Mouse (Mus musculus) gastrocnemius, adult 8-10 months (tissue): ENCODE measurements around the gene Mcrip2. TPM values are rescaled to one million over a fixed set of nuclear protein-coding genes. Genes with fewer than 3 reads are reported as not detected.
"Not testable (repeated sequence)": the region's sequence is repeated elsewhere in the genome, so short reads cannot be mapped to it uniquely, and the experiment has no call there.

Experiments used
- DNase-seq, 2 experiments: peaks; one replicate each; pipeline ENCODE4 v3.0.0; 2022; ENCODE audit warnings: low spot score in 2 of 2
- total RNA-seq, 4 experiments: library from RNA; stranded (reverse); gene quantifications; 2 replicates each; pipeline ENCODE4 v1.2.4; 2022

The Mcrip2 gene
- total RNA-seq, 4 experiments from 2014 or later: 87.4 to 108 (median 92.5) TPM

GRCm38 (mm10) chr17:25880913-25881641 is 12.5 kb upstream of the Mcrip2 start:
- no peak for DNase-seq

DNA sequence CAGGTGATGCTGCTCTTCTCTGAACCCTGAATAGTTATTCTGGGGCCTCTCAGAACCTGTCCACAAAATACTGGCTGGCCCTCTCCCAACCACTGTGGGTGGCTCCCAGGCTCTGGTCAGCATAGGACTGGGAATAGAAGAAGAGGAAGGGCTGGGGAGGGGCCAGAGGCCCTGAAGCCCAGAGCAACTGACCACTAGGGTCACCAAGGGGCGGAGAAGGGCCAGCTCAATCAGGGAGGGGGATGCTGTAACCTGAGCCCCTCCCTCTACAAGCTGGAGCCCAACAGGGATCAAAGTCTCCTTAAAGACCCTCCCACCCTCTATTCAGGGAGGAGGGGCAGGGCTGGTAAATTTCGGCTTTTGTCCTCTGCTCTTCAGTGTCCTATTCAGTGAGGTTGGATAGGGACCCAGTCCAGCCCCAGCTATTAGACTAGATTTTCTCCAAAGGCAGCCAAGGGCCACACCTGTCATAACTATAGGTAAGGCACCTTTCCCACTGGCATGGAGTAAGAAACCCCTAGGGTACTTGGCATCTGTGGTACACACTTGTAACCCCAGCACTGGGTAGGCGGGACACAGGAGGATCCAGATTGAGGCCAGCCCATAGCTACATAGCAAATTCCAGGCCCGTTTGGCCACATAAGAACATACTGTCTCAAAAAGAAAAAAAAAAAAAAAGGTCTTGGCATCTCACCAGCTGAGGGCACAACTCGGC is 11.8 kb upstream of the Mcrip2 start, which contains the start of gene Wfikkn1:
Wfikkn1 (minus strand) TSS at position 663 of the 715 bp plus-strand sequence.
- no peak for DNase-seq

DNA sequence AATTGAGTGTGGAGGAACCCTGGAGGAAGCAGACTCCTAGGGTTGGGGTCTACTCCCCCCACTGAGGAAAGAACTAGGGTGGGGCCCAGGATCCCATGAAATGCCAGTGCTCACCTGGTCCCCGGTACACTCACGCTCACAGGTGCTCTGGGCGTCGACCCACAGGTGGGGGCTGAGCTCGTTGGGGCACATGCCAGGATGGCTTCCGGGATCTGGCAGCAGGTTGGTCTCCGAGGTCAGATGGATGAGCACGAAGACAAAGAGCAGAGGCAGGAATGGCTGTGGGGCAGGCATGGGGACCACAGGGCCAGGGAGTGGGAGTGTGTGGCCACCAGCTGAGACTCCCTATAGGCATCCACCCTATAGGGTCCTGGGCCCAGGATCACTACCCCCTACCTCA is 11.2 kb upstream of the Mcrip2 start:
- no peak for DNase-seq

GRCm38 (mm10) chr17:25879261-25879660 is 10.7 kb upstream of the Mcrip2 start:
- DNase-seq: no peak

- no peak for DNase-seq
Measured at GRCm38 (mm10) chr17:25878611-25879180, 10.1 kb upstream of the Mcrip2 start.

DNA sequence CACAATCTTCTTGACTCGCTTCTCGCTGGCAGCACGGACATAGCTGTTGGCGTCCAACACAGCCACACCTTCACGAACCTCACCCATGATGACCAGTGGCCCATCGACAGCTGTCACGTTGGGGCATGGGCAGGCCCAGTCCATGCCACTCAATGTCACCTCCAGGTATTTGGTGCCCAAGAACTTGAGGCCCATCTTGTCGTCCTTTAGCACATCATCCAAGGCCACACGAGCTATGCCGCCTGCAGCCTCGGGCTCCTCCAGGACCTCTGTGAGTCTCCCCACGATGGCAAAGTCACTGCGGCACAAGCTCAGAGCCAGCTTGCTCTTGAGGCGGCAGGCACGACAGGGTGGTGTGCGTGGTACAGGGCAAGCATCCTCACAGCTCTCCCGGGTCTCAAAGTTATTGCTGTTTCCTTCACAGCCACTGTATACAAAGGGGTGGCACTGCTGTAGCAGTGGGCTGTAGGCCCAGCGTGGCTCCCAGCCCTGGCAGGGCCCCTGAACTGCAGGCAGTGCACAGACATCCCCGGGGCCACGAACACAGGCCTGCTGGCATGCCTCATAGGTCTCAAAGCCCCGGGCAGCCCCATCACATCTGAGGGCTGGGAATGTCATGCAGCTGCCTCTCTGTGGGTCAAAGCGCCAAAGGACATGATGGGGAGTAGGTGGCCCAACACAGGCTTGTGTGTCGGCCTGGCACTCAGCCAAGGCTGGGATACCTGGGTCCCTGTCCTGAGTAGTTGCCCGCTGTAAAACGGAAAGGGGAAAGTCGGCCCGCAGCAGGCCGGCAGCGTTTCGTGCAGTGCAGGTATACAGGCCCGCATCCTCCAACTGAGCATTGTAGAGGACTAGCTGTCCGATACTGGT is 9.4 kb upstream of the Mcrip2 start:
- DNase-seq: no peak

GRCm38 (mm10) chr17:25877025-25877424 is 8.5 kb upstream of the Mcrip2 start:
- no peak for DNase-seq

DNA sequence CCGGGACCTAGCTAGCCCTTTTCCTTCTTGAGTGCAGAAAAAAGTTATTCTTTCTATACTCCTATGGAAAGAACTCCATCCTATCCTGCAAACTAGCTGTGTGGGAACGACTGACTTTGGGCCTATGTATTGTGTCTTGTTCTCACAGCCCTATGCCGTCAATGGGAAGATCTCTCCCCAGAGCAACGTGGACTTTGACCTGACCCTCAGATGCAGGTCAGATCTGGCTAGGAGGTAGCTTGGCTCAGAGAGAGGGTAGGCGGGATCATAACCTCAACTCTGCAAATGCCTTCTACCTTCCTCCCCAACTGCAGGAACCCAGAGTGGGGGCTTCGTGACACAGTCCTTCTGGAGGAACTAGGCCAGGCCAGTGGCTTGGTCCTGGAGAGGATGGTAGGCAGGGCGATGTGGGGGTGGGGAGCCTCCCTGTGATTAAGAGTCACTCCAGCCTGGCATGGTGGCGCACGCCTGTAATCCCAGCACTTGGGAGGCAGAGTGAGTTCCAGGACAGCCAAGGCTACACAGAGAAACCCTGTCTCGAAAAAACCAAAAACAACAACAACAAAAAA is 7.9 kb upstream of the Mcrip2 start:
- no peak for DNase-seq

DNA sequence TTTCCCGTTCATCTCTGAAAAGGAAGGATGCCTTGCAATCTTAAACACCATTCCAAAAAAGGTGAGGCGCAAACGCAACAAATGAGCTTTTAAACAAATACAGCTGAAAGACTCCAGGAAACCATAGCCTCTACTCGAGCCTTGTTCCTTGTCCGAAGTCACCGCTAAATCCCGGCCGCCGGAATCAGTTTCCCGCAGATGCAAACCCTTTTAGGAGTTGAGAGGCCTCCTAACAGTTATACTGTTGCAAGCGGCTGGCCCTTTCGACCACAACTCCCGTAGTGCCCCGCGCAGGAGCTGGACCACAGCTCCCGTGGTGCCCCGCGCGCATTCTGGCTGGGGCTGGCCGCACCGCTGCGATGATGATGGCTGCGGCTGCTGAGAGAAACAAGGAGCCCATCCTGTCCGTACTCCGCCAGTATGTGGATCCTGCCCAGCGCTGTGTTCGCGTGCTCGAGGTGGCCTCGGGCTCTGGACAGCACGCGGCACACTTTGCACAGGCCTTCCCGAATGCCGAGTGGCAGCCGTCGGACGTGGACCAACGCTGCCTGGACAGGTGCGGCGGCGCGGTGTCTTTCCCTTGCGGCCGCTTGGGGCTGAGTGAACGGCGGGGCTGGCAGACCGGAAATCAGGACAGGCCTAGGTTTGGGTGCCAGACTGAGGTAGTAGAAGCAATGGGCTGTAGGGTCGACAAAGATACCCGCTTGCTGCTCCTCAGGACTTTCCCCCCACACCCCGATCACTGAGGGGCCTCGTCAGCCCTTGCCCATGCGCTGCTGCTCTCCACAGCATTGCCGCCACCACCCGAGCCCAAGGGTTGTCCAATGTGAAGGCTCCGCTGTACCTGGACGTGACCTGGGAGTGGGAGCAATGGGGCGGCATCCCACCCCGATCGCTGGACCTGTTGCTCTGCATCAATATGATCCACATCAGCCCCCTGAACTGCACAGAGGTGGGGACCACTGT is 6.9 kb upstream of the Mcrip2 start:
- peak; percentile 76 to 83 for DNase-seq

DNA sequence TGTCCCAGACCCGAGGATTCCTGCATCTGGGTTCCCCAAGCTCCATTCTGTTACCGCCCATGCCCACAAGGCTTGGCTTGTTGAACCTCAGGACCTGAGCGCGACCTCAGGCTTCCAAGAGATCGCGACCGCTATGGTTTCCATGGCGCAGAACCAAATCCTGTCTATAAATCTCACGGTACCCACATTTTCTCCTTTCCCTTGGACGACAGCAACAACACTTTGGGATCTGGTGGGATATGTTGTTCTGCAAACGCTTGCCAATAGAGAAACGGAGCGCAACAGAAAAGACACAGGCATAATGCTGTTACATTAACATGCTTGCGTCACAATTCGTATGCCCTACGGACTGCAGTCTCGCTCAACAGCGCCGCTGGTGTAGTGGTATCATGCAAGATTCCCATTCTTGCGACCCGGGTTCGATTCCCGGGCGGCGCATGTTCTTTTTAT is 6.2 kb upstream of the Mcrip2 start, which contains the start of gene Mettl26:
Mettl26 (plus strand) TSS at position 354 of the 450 bp plus-strand sequence.
- DNase-seq: peak; percentile 83 to 91

DNA sequence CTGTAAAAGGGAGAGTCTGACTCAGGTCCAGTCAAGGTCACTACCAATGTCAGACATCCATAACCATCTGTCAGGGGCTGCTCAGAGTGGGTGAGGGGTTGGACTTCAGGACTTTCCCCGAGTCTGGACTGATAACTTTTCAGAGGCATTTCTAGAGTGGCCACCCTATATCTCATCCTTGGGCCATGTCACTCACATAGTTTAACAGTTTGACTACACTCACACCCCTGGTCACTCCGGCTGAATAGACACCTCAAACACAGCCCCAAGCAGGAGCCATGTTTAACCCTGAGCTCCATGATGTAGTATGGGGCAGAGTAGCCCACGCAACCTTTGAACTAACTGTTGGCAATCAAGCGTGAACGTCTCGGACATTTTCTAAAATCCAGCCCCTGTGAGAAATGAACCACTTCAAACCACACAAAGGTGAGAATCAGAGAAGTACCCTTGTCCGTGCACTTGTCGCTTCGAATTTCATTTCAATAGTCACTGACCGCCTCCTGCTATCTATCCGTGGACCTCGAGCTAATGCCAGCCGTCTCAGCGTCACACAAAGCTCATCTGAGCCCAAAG is 5.7 kb upstream of the Mcrip2 start:
- DNase-seq: no peak

GRCm38 (mm10) chr17:25873405-25874147 is 5.0 kb upstream of the Mcrip2 start:
- no peak for DNase-seq

- no peak for DNase-seq
Measured at GRCm38 (mm10) chr17:25872676-25873075, 4.1 kb upstream of the Mcrip2 start.

DNA sequence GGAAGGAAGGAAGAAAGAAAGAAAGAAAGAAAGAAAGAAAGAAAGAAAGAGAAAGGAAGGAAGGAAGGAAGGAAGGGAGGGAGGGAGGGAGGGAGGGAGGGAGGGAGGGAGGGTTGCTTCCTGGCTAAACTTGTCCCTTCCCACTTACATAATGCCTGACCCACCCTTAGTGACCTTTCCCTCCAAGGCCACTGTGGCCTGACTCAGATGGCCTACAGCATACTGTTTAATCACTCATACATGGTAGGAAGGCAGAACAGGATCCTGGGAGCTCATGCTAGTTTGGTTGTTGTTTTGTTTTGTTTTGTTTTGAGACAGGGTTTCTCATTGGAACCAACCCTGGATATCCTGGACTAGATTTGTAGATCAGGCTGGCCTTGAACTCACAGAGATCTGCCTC is 3.0 kb upstream of the Mcrip2 start:
- DNase-seq: not testable (repeated sequence)

DNA sequence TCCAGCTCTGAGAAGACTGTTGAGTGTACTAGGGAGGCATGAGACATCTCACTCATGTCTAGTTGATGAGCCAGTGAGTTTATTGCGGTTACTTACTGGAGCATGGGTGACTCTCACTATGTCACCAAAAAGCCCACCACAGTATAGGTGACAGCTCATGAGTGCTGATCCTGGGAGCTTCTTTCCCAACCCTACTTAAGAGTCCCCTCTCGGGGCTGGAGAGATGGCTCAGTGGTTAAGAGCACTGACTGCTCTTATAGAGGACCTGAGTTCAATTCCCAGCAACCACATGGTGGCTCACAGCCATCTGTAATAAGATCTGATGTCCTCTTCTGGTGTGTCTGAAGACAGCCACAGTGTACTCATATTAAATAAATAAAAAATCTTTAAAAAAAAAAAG is 1.4 kb upstream of the Mcrip2 start:
- no peak for DNase-seq

GRCm38 (mm10) chr17:25869498-25869897 is 934 bp upstream of the Mcrip2 start:
- no peak for DNase-seq

DNA sequence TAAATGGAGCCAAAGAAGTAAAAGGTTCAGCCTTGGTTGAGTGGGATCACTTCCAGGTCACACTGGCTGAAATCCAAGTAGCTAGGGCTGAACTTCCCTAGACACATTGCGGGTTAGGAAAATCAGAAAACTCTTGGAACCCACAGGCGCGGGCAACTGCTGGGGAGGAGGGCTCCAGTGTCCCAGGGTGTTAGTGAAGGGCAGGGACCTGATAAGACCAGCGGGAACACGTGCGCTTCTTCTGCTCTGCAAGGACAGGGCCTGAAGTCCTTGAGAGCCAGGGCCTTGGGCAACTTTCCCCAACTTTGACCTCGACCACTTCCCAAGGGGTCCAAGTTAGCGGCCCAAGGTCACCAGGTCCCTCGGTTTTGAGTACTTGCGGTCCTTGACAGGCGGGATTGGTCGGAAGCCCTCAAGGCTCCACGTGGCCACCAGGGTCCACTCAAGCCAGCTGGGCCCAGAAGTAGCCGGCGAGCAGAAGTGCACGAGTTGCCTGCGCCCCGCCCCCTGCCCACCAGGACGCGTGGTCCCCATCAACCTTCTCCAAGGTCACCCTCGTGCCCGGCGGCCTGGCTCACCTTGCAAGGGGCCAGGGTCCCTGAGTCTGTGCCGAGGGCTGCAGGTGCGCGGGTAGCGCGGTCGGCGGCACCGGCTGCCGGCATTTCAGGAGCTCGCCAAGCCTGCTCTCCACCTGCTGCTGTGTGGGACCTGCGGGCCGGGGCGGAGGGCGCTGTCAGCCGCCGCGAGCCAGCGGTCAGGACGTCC is 546 bp downstream of the Mcrip2 start:
- peak; percentile 46 to 62 for DNase-seq

DNA sequence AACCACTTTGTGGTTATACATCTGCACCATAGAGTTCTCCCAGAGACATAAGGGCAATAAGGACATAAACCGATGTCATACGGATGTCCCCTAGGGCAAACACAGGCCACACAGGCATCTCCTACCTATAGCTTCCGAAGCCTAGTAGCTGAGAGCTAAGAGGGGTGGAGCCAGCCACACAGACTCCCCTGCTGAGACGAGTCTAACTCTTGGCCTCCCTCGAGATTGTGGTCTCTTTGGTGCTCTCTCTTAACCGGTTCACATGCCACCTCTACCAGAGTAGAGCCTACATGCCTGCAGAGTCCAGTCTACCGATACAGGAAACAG is 1.1 kb downstream of the Mcrip2 start:
- DNase-seq: no peak
